Mouse (Mus musculus) thymus, adult 2 months (tissue): Measurements from ENCODE around the gene Clcf1.

Experiments used
- CTCF ChIP-seq: fragments of 200-500 bp; IDR thresholded peaks from 2 replicates; pipeline ENCODE4 v1.5.1; 2012; ENCODE audit warnings: mild to moderate bottlenecking, control low read depth, low read length, moderate library complexity, borderline replicate concordance; ENCODE audit not compliant: control insufficient read depth, poor library complexity, insufficient read depth; ENCODE audit errors: extremely low read depth
- POLR2A ChIP-seq: fragments of 200-500 bp; IDR thresholded peaks from 2 replicates; pipeline ENCODE4 v1.6.1; 2012; ENCODE audit warnings: mild to moderate bottlenecking, low read length, control low read depth, moderate library complexity; ENCODE audit not compliant: control insufficient read depth, poor library complexity, insufficient read depth; ENCODE audit errors: extremely low read depth

GRCm38 (mm10) chr19:4196548-4196947 lies 17.5 kb upstream of the Clcf1 start:
- TF ChIP-seq CTCF (no peak), POLR2A (no peak)
